Mouse (Mus musculus): ENCODE data around the gene Gm853. TPM values are rescaled to one million over a fixed set of nuclear protein-coding genes. Genes with fewer than 3 reads are reported as not detected.

Gm853 gene
- polyA plus RNA-seq, 1 experiment from 2014 or later = not detected

GRCm38 (mm10) chr4:130213857-130214256 is 8.3 kb downstream of the Gm853 start:
- H3K9ac ChIP-seq = no peak overlapping the region
- WGBS = 64% methylated on average over 10 of the region's 10 CpGs

GRCm38 (mm10) chr4:130213197-130213596 is 9.0 kb downstream of the Gm853 start:
- no peaks in the 10 kb centered on the region for H3K4me1 ChIP-seq (replicated peaks)
- H3K27ac ChIP-seq (ENCODE audit: poor library complexity, severe bottlenecking) = no peak overlapping the region
- H3K27me3 ChIP-seq (replicated peaks) = peaks cover 3% of the 10 kb centered on the region; the same call in 1 of the 2 replicates
- peaks cover 3% of the 10 kb centered on the region; the same call in 1 of the 2 replicates for H3K9me3 ChIP-seq (replicated peaks)
- H3K4me2 ChIP-seq = no peak overlapping the region
- no peak for ATAC-seq (ENCODE audit: insufficient number of reproducible peaks, low FRiP score)
- H3K36me3 ChIP-seq = no peaks in the 10 kb centered on the region
- WGBS = 78% methylated on average over 4 of the region's 4 CpGs
- no peak overlapping the region for H3K9ac ChIP-seq
- no peak overlapping the region for H3K4me3 ChIP-seq

More at GRCm38 (mm10) chr4:130213857-130214256, 8.3 kb downstream of the Gm853 start:
- Histone ChIP-seq H3K4me1 (replicated peaks) (no peaks in the 10 kb centered on the region), H3K4me3 (no peak overlapping the region), H3K27me3 (replicated peaks) (peaks cover 3% of the 10 kb centered on the region; the same call in 1 of the 2 replicates), H3K4me2 (no peak overlapping the region), H3K36me3 (no peaks in the 10 kb centered on the region), H3K27ac (ENCODE audit: poor library complexity, severe bottlenecking) (no peak overlapping the region), H3K9me3 (replicated peaks) (no peaks in the 10 kb centered on the region)
- ATAC-seq (ENCODE audit: insufficient number of reproducible peaks, low FRiP score) = peak; percentile 63; the same call in 1 of the 2 replicates

- ATAC-seq (ENCODE audit: insufficient number of reproducible peaks, low FRiP score) = peak; percentile 62
- Histone ChIP-seq H3K27ac (ENCODE audit: poor library complexity, severe bottlenecking) (no peak overlapping the region), H3K4me1 (replicated peaks) (no peaks in the 10 kb centered on the region), H3K9me3 (replicated peaks) (peaks cover 8% of the 10 kb centered on the region; the same call in 1 of the 2 replicates), H3K27me3 (replicated peaks) (peaks cover 3% of the 10 kb centered on the region; the same call in 1 of the 2 replicates), H3K36me3 (no peaks in the 10 kb centered on the region), H3K4me2 (no peak overlapping the region), H3K9ac (no peak overlapping the region), H3K4me3 (no peak overlapping the region)
- WGBS = 72% methylated on average over 7 of the region's 7 CpGs
Observed at GRCm38 (mm10) chr4:130212421-130212820, 9.8 kb downstream of the Gm853 start.

- 81% methylated on average over 2 of the region's 2 CpGs for WGBS
- Histone ChIP-seq H3K36me3 (no peaks in the 10 kb centered on the region), H3K9ac (no peak overlapping the region), H3K4me3 (no peak overlapping the region), H3K4me1 (replicated peaks) (no peaks in the 10 kb centered on the region), H3K4me2 (no peak overlapping the region), H3K27me3 (replicated peaks) (peaks cover 3% of the 10 kb centered on the region; the same call in 1 of the 2 replicates), H3K27ac (ENCODE audit: poor library complexity, severe bottlenecking) (no peak overlapping the region), H3K9me3 (replicated peaks) (peaks cover 8% of the 10 kb centered on the region; the same call in 1 of the 2 replicates)
- ATAC-seq (ENCODE audit: insufficient number of reproducible peaks, low FRiP score) = no peak
Observed at GRCm38 (mm10) chr4:130211870-130212269, 10.3 kb downstream of the Gm853 start.

GRCm38 (mm10) chr4:130198694-130199670 is 23.2 kb downstream of the Gm853 start:
- ATAC-seq (ENCODE audit: insufficient number of reproducible peaks, low FRiP score) = peak; percentile 64
- Histone ChIP-seq H3K27me3 (replicated peaks) (peaks cover 56% of the 10 kb centered on the region), H3K9ac (peak overlapping the region; percentile 40), H3K36me3 (no peaks in the 10 kb centered on the region), H3K9me3 (replicated peaks) (peaks cover under 1% of the 10 kb centered on the region; the same call in 1 of the 2 replicates), H3K4me1 (replicated peaks) (no peaks in the 10 kb centered on the region), H3K4me3 (peak overlapping the region; percentile 42), H3K4me2 (peak overlapping the region; percentile 70), H3K27ac (ENCODE audit: poor library complexity, severe bottlenecking) (no peak overlapping the region)
- WGBS = 14% methylated on average over 35 of the region's 35 CpGs

- peaks cover 67% of the 10 kb centered on the region for H3K27me3 ChIP-seq (replicated peaks)
- no peak overlapping the region for H3K4me2 ChIP-seq
- H3K4me1 ChIP-seq (replicated peaks) = no peaks in the 10 kb centered on the region
- H3K27ac ChIP-seq (ENCODE audit: poor library complexity, severe bottlenecking) = no peak overlapping the region
- no peaks in the 10 kb centered on the region for H3K9me3 ChIP-seq (replicated peaks)
- no peak for ATAC-seq (ENCODE audit: insufficient number of reproducible peaks, low FRiP score)
- no peak overlapping the region for H3K9ac ChIP-seq
- WGBS = 57% methylated on average over 8 of the region's 8 CpGs
- H3K36me3 ChIP-seq = no peaks in the 10 kb centered on the region
- no peak overlapping the region for H3K4me3 ChIP-seq
Observed at GRCm38 (mm10) chr4:130196542-130196941, 25.7 kb downstream of the Gm853 start.

- Histone ChIP-seq H3K9ac (no peak overlapping the region), H3K27ac (ENCODE audit: poor library complexity, severe bottlenecking) (no peak overlapping the region), H3K4me3 (no peak overlapping the region), H3K36me3 (no peaks in the 10 kb centered on the region), H3K9me3 (replicated peaks) (no peaks in the 10 kb centered on the region), H3K4me1 (replicated peaks) (no peaks in the 10 kb centered on the region), H3K27me3 (replicated peaks) (peaks cover 60% of the 10 kb centered on the region), H3K4me2 (no peak overlapping the region)
- whole genome bisulfite sequencing = 70% methylated on average over 13 of the region's 13 CpGs
- ATAC-seq (ENCODE audit: insufficient number of reproducible peaks, low FRiP score) = no peak
Observed at GRCm38 (mm10) chr4:130195924-130196323, 26.3 kb downstream of the Gm853 start.

- no peaks in the 10 kb centered on the region for H3K9me3 ChIP-seq (replicated peaks)
- no peak overlapping the region for H3K4me3 ChIP-seq
- no peak overlapping the region for H3K9ac ChIP-seq
- H3K4me1 ChIP-seq (replicated peaks) = no peaks in the 10 kb centered on the region
- H3K4me2 ChIP-seq = no peak overlapping the region
- H3K27ac ChIP-seq (ENCODE audit: poor library complexity, severe bottlenecking) = no peak overlapping the region
- H3K27me3 ChIP-seq (replicated peaks) = peaks cover 42% of the 10 kb centered on the region
- H3K36me3 ChIP-seq = no peaks in the 10 kb centered on the region
- no peak for ATAC-seq (ENCODE audit: insufficient number of reproducible peaks, low FRiP score)
- WGBS = 58% methylated on average over 9 of the region's 9 CpGs
Observed at GRCm38 (mm10) chr4:130192266-130192665, 29.9 kb downstream of the Gm853 start.

- no peak for ATAC-seq (ENCODE audit: insufficient number of reproducible peaks, low FRiP score)
- no peaks in the 10 kb centered on the region for H3K36me3 ChIP-seq
- WGBS = 69% methylated on average over 7 of the region's 7 CpGs
Observed at GRCm38 (mm10) chr4:130189606-130190005, 32.6 kb downstream of the Gm853 start.

GRCm38 (mm10) chr4:130188806-130189297 is 33.3 kb downstream of the Gm853 start:
- Histone ChIP-seq H3K9ac (no peak overlapping the region; the same call in 1 of the 2 replicates), H3K4me2 (peak overlapping the region; percentile 50), H3K36me3 (no peaks in the 10 kb centered on the region), H3K4me3 (peak overlapping the region; percentile 27), H3K9me3 (replicated peaks) (no peaks in the 10 kb centered on the region), H3K4me1 (replicated peaks) (no peaks in the 10 kb centered on the region), H3K27ac (ENCODE audit: poor library complexity, severe bottlenecking) (no peak overlapping the region), H3K27me3 (replicated peaks) (peaks cover 32% of the 10 kb centered on the region)
- WGBS = 4% methylated on average over 13 of the region's 13 CpGs
- peak; percentile 72 for ATAC-seq (ENCODE audit: insufficient number of reproducible peaks, low FRiP score)

More at GRCm38 (mm10) chr4:130189606-130190005, 32.6 kb downstream of the Gm853 start:
- no peak overlapping the region for H3K4me2 ChIP-seq
- H3K27me3 ChIP-seq (replicated peaks) = peaks cover 33% of the 10 kb centered on the region
- no peaks in the 10 kb centered on the region for H3K9me3 ChIP-seq (replicated peaks)
- no peaks in the 10 kb centered on the region for H3K4me1 ChIP-seq (replicated peaks)
- H3K9ac ChIP-seq = no peak overlapping the region
- no peak overlapping the region for H3K27ac ChIP-seq (ENCODE audit: poor library complexity, severe bottlenecking)
- H3K4me3 ChIP-seq = no peak overlapping the region

- H3K9me3 ChIP-seq (replicated peaks) = no peaks in the 10 kb centered on the region
- peaks cover 21% of the 10 kb centered on the region for H3K27me3 ChIP-seq (replicated peaks)
- H3K27ac ChIP-seq (ENCODE audit: poor library complexity, severe bottlenecking) = no peak overlapping the region
- H3K4me1 ChIP-seq (replicated peaks) = peaks cover 4% of the 10 kb centered on the region; the same call in 1 of the 2 replicates
- H3K4me2 ChIP-seq = no peak overlapping the region
- WGBS = 57% methylated on average over 12 of the region's 12 CpGs
- no peak overlapping the region for H3K9ac ChIP-seq
- no peaks in the 10 kb centered on the region for H3K36me3 ChIP-seq
- ATAC-seq (ENCODE audit: insufficient number of reproducible peaks, low FRiP score) = no peak
- no peak overlapping the region for H3K4me3 ChIP-seq
Observed at GRCm38 (mm10) chr4:130186891-130187290, 35.3 kb downstream of the Gm853 start.
